Mouse (Mus musculus): Measurements from ENCODE around the gene Nudt7.

- TF ChIP-seq POLR2A (IDR thresholded peaks at IDR 0.05; ENCODE audit: low read depth, low read length) (no peak), CTCF (IDR thresholded peaks at IDR 0.05; ENCODE audit: extremely low read depth, insufficient read length, insufficient replicate concordance, low read depth, low read length) (no peak)
Measured at GRCm38 (mm10) chr8:114136750-114137149, 3.4 kb downstream of the Nudt7 start.

All from small intestine, adult 2 months (tissue).